9 mouse cellular contexts compared by ENCODE assay signal in the genomic region with DNA sequence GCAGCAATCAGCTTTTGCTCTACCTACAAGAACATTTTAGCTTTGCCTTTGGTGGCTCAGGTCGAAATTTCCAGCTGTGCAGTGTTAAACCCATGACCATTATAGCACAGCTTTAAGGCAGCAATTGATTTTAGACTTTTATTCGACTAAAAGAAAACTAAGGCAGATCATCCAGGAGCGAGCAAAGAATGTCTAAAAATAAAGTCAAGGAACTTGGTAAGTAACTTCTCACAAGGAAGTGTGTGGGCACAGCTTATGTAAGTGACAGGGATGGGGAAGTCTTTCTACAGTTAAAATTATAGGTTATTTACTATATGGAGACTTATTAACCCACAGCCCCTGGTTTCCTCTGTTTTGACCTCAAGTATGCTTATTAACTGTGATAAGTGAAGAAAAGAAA.
"Had no signal": no experiment of that assay in that cellular context is flagged by ENCODE, and none has a peak within 500 bp of the region (broad histone marks: within the 10 kb centered on the region; RNA-seq: fewer than 3 reads in every experiment).

No protein-coding gene starts in this region.

- DNase-seq: kidney, adult 8-10 months; kidney, postnatal 25 days; liver; liver, embryonic 13.5 days; liver, postnatal 0 days; lung, postnatal 14 days; retina, postnatal 1 day; spleen, adult 18-20 months; thymus, postnatal 36 days had no signal
